Mouse (Mus musculus): ENCODE results near the gene Kcnmb2.

The Kcnmb2 gene

DNA sequence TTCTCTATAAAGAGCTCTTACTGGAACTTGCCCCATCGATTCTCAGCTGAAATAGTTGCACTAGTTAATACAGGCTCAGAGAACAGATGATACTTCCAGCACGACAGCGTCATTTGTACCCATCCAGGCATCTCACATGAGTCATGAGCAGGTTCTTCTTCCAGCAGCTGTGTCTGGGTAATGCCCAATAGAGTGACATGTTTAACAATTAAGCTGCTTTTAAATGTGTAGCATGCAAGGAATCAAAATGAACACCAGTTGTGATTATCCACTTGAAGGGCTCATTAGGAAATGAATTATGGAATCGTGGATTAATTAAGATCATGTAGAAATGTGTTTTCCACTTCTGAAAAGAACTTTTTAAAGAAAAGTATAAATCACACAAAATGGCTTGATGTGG is 245.4 kb downstream of the Kcnmb2 start:
- DNase-seq: no peak

DNA sequence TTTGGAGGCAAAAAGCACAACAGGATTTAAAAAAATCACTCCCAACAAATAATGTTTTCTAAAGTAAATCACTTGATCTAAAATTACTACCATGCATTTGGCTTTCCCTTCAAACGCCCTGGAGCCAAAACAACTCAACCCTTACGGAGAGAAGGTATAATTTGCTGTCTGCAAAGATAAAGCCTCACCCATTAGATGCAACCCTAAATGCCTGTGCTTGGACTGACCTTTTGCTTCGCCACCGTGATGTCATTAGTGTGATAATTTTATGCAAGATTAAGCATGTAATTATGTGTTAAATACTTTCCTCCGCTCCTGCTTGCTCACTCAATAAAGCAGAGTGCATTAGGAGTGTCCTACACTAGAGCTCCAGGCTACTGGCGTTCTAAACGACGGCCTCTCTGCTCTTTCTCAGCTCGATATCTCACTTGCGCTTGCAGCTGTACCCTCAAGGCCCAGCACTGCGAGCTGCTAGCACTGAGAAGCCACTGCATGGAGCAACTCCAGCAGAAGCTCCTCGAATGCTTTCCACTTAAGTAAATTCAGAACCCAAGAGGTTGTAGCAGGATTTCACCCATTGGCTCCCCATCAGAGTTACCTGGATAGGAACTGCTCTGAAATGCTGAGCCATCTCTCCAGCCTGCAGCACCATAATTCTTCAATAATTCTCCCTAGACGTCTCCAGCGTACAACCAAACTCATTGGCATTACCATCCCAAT is 247.7 kb downstream of the Kcnmb2 start:
- no peak for DNase-seq

DNA sequence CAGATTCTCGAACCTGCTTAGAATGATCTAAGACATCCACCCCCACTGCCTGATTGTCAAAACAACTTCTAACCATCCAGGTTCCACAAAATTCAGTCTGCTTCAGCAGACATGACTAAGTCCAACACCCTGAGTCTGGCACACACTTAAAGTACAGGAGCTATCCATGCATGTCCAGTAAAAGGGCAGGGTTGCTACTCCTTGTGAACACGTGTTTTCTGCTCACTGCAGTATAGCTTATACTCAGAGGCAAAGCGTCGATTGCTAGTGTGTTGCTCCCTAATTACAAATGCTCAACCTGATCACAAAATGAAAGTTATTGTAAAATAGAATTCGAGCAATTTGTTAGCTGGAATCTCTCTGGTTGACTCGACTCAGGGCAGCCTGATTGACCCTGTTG is 278.2 kb downstream of the Kcnmb2 start:
- no peak for DNase-seq

DNA sequence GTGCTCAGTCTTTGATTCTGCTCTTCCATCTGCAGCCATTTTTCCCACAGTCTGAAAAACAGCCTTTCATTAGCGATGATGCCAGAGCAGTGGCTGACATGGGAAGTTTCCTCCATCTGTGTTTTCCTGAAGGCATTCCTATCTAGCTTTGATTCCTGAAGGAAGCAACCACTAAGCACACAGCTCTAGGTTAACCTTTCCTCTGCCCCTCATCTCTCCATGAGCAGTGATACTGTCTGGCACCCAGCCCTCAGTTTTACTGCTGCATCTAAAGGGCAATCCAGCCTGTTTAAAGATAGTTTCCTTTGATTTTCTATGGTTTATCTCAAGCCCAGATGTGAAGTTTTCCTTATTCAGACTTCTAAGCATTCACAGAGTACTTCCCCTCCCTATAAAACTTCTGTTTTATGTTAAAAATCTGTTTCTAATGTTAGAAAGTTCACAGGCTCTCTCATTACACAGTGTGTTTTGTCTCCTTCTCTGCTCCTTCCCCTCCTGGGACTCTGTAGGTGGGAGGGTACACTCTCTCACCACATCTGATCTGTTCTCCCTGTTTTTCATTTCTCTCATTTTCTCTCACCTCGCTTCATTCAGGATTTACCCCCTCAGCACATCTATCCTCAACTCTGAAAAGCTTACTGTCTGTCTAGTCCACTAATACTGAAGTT is 283.7 kb downstream of the Kcnmb2 start:
- no peak for DNase-seq

DNA sequence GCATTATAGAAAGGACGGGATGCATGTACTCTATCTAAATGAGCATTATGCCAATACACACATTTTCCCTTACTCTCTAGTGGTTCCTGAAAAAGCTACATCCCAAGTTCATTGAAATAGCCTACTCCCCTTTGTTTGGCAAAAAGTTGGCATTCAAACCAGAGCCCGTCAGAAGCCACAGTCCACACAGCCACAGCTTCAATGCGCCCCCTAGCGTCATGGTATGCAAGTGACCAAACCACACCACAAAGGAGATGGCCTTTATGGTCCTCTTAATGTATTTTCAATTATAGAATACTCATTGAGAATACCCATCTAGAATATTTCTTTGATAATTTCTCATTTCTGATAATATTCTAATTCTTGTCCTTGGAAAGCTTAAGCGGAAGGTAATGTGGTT is 286.2 kb downstream of the Kcnmb2 start:
- DNase-seq: peak; percentile 27 to 51

DNA sequence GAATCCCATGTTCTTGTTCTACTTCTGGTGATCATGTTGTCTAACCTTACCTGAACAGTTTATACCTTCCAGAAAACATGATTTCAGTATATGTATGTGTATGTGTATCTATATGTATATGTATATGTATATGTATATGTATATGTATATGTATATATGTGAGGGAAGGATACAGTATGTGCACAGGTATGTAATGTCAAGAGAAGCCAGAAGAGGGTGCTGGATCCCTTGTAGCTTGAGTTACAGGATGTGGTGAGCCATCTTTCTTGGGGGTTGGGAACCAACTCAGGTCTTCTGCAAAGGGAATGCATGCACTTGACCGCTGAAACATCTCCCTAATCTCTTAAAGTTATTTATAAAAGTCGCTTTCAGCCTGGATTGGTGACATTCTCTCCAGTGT is 286.6 kb downstream of the Kcnmb2 start:
- DNase-seq: no peak

DNA sequence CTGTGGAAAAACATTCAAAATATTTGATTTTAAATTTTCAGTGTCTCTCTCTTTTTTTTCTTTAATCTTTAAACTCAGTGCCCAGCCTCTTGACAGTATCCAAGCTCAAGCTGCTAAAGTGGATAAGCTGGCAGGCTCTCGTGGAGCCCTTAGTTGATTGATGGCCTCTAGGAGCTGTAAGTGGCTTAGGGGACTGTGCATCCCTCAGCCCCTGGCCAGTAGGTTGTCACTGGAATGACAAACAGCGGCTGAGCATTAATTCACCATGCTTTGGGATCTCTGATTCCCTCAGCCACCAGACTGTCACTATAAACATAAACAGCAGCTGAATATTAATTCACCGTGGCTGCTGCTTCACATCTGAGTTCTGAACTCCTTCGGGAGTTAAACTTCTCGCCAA is 287.6 kb downstream of the Kcnmb2 start:
- DNase-seq: no peak

DNA sequence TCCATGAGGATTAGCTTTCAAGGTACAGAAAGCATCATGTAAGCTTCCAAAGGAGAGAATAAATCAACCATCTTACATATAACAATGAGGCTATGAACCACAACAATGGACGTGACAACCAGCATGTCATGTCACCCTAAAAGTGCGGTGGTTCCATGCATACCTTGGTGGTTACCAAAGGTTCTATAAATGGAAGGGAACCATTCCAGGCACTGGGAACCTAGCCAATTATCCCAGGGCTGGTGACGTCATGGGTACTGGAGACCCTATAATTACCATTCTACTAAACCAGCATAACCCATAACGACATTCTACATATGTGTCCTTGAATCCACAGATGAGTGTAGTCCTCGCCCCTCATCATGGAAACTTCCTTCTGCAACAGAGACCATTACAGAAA is 291.7 kb downstream of the Kcnmb2 start:
- DNase-seq: no peak

DNA sequence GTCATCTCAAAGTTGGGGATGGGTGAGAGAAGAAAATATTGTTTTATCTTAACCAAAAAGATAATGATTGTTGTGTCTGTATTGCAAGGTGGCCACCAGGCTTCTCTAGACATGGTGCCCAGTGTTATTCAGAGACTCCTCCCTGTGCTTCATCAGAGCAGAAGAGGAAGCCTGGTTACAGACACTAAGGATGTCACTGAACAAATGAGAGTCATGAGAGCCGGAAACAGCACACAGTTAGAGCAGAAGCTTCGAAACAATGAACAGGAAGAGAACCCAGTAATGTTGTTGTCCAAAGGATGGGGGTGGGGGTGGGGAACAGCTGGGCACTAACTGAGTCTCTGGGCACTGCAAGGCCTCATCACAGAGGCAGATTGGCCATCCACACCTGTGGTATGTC is 324.4 kb downstream of the Kcnmb2 start:
- DNase-seq: no peak

DNA sequence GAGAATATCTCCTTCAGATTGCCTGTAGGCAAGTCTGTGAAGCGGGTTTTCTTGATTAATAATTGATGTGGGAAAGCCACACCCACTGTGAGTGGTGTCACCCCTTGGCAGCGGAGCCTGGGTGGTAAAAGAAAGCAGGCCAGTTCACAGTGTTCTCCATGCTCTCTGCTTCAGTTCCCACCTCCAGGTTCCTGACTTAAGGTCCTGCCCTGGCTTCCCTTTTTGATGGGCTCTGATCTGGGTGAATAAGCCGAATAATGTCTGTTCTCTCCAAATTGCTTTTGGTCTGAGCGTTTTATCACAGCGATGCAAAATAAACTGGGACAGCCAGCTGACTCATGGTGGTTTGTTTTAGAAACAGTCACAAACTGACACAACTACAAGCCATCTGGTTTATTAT is 334.5 kb downstream of the Kcnmb2 start:
- peak; percentile 53 to 65 for DNase-seq

All from lung, adult 18-20 months (tissue).